Mouse (Mus musculus): Measurements from ENCODE around the gene Tenm2.

The Tenm2 gene

DNA sequence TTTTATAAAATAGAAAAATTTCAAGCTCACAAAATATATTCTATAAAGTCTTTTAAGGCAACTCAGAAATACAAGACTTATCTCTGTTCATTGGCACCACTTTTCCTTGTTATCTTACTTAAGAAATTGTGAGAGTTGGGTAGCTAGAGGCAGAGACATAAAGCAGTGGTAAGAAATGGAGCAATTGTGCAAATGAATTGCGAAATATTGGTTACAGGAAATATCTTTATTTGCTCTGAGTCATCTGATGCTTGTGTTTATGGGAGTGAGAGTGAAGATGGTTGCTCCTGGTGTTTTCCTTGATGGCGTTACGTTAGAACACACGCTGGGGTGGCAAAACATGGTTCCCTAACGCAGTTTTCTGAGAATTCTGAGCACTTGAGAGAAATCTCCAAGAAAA is 156.4 kb downstream of the Tenm2 start:
- no peak for DNase-seq

DNA sequence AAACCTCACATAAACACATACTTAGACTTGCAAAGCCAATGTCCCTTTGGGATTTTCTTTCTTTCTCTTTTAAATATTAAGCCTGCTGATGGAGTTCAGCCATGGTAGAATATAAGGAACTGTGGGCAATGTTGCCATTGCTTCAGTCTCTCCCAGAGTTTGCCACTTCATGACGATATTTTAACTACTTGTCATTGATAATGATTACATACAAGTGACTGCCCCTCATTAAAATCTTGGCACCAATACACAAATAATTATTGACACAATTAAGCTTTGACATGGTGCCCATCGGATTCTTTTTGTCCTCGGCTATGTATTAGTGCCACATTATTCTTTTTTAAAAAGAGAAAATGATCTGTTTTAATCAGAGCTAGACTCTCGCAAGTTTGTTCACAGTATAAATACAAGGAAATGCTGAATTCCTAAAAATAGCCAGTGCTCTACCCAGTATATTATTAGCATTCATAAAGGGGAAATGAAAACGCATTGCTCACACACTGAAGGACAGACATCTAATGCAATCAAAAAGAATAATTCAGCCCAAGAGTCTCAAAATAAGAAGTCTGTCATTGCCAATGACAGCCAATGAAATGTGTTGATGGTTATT is 158.7 kb downstream of the Tenm2 start:
- DNase-seq = no peak

- DNase-seq = no peak
Measured at GRCm38 (mm10) chr11:37075349-37075748, 160.4 kb downstream of the Tenm2 start.

DNA sequence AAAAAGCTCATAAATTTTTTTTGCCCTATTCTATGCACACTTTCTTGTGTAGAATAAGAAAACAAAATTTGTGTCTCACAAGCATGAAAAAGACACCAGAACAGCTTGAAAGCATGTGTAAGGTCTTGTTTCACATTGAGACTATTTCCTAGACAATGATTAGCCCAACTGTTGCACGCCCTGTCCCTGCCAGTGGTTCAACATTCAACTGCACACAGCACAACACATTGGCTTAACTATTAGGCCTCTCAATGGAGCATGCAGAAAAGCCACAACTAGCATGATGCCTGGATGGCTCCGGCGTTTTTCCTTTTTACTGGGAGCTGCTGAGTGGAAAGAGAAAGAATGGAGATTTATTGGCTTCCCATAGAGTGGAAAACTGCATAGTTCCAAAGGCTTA is 170.3 kb downstream of the Tenm2 start:
- DNase-seq = no peak

GRCm38 (mm10) chr11:37046671-37047070 is 189.1 kb downstream of the Tenm2 start:
- no peak for DNase-seq

GRCm38 (mm10) chr11:37041259-37041658 is 194.5 kb downstream of the Tenm2 start:
- no peak for DNase-seq

- no peak for DNase-seq
Measured at GRCm38 (mm10) chr11:37039283-37039682, 196.5 kb downstream of the Tenm2 start.

DNA sequence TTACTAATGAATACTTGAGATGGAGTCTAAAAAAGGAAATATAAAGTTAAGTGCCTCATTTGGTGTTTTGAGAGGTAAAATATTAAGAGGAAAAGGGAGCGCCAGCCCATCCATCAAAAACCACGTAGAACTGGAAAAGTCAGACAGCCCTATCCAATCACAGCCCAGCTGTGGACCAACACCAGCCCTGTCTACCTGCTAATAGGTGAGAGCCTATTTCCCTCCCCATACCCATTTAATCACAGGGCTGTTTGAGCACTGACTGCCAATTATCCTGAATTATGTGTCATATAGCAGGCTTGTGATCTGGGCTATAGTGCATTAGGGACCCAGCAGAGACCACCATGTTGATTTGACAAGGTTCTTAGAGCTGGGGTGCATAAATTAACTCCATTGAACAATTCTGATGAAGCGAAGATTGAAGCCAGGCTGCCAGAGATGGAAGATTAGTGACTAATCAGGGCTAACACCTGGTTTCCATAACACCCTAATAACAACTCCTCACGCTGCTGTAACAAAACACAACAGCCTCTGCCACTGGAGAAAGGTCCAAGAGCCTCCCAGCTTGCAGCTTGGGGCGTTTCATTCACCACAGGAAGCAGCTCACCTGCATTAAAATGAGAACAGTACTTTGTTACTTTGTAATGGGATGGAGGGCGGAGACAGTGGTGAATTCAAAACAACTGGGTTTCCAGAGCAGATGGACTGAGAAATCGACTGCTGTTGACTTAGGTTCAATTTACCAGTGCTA is 204.3 kb downstream of the Tenm2 start:
- DNase-seq = no peak

GRCm38 (mm10) chr11:37011900-37012299 is 223.9 kb downstream of the Tenm2 start:
- DNase-seq = no peak

- no peak for DNase-seq
Measured at GRCm38 (mm10) chr11:37009243-37009642, 226.5 kb downstream of the Tenm2 start.

DNA sequence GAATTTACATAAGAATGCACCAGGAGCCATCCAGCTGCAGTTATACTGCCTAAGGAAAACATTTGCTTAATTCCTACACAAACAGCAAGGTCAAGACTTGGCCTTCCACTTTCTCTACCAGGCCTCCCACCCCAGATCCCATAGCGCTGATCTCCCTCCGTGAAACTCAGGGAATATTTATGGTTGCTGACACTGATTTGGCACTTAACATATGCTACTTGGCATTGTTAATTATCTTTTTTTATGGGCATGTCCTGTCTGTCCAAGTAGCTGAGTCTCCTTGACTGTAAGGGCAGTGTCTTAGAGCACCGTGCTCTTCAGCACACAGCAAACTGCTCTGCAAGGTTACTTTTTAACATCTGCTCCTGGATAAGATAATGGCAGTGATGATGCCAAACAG is 238.1 kb downstream of the Tenm2 start:
- DNase-seq = no peak

- DNase-seq = no peak
Measured at GRCm38 (mm10) chr11:36990895-36991294, 244.9 kb downstream of the Tenm2 start.

DNA sequence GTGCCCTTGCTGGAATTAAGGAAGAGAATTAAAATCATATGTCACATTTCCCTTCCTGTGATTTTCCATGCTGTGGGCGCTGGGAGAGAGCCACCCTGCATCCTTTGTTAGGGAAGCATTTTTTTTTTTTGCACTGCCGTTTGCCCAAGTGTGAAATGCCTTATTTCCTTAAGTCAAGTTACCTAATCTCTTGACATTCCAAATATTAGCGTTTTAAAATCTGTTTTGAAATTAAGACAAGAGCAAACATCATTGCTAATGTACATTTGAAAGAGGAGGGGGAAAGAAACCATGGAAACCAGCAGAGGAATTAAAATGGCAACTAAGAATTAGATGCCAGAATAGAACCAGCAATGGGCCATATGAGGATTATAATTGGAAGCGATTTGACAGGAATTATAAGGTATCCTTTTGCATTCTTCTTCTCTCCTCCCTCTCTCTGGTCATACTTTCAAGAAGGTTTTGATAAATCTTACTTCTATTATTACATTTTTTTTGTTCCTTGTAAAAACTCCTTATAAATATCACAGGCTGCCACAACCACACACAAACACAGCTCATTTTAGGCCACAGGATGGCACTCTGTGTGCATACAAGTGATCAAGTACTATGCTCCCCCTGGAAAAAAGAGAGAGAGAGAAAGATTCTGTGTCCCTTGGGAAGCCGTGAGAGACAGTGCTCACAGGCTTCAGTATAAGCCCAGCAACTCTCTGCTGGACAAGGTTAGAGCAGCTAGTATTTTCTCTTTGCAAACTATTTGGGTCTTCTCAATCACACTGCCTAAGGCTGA is 246.8 kb downstream of the Tenm2 start:
- DNase-seq = no peak

DNA sequence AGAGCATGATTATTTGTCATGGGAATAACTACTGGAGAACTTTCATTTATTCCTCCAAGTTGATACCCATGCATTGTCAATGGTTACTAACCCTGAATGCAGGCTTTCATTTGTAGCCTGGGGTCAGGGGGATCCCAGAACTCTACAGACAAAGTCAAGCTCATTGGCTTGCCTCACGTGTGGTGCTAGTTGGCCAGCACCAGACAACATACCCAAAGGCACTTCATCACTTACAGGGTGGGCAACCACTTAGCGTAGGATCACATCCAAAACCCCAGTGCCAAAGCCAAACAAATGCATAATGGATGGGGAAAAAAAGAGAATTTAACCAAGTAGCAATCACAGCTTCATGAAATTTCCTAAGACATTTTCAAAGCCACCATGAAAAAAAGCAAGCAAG is 261.6 kb downstream of the Tenm2 start:
- no peak for DNase-seq

DNA sequence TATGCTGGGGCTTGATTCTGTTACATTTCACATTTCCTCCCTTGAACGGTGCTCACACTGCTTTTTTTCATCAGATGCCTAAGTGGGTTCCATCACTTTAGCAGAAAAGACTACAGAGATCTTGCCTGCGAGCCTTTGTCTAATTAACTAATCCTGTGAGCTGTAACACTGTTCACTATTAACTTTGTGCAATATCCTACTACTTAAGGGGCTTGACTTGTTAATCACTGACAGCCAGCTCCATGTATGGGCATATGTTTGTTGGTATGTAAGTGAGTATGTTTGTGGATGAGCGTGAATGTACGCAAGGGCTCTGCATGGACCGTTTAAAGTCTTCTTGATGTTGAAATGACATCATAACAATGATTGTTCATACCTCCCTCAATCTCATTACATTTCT is 277.7 kb downstream of the Tenm2 start:
- DNase-seq = no peak

DNA sequence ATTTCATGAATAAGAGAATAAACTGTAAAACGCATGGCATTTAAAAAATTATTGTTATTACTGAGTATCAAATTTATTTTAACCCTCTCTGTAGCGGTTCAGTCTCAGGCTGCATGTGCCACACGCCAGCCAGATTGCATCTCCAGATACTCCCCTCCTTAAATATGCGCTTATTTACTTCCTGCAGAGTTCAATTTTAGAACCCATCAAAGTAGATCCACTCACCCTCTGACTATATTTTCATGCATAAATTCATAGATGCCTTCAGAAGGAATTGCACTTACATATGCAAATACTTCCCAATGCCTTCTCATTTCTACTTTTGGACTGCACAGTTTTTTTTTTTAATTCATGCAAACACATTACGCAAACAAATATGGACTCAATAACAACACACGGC is 294.3 kb downstream of the Tenm2 start:
- DNase-seq = no peak

GRCm38 (mm10) chr11:36940557-36941110 is 295.1 kb downstream of the Tenm2 start:
- DNase-seq = no peak

DNA sequence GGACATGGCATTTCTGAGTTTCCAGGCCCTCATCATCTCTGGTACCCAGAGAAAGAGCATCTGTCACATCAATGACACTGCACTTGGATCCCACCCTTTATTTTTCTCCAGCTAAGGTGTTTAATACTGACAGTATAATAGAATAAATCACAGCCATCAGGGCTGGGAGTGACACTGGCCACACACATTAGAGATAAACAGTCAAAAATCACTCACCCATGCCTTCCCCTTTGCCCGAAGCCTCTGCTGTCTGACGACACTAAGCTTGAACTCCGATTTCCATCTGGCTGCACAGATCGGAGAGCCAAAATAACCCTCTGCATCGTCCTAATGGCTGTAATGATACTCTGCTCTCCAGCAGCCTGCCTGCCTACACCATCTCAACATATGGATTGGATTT is 305.9 kb downstream of the Tenm2 start:
- DNase-seq = no peak

DNA sequence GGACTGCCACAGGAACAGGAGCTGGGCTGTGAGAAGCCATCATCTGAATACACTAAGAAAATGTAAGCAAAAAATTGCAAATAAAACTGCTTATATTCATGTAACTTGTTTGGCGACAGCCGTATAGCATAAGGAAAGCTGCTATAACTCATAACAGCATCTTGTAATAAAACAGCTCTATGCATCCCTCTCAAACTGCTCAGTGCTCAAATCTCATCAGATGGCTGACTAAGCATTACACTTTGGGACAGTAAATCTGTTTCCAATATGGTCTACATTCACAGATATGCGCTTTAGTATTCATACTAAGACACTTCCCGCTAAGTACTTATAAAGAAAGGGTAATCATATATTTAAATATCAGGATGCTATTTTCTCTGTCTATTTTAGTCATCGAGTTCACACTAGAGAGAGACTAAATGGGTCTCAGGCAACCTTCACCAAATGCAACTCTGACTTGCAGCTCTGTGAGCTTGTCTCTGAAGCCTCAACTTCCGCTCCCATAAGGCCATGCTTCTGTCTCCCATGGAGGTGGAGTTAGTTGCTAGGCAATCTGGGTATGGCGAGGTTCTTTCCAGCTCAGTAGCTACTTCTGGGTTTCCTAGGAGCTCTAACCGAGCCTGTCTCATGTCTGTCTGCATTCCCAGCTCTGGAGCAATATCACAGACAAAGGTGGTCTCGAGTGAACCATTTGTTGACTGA is 308.9 kb downstream of the Tenm2 start:
- no peak for DNase-seq

GRCm38 (mm10) chr11:36919301-36919700 is 316.5 kb downstream of the Tenm2 start:
- no peak for DNase-seq

GRCm38 (mm10) chr11:36911406-36911805 is 324.4 kb downstream of the Tenm2 start:
- no peak for DNase-seq

- no peak for DNase-seq
Measured at GRCm38 (mm10) chr11:36909036-36909435, 326.7 kb downstream of the Tenm2 start.

GRCm38 (mm10) chr11:36902302-36902701 is 333.5 kb downstream of the Tenm2 start:
- no peak for DNase-seq
